Mouse (Mus musculus) testis, adult 2 months (tissue): ENCODE measurements around the gene Washc2. TPM values are rescaled to one million over a fixed set of nuclear protein-coding genes. Genes with fewer than 3 reads are reported as not detected.
"Not testable (repeated sequence)": the region's sequence is repeated elsewhere in the genome, so short reads cannot be mapped to it uniquely, and the experiment has no call there.

ENCODE experiments used
- H3K27ac ChIP-seq: fragments of 200-500 bp; 2 replicates; pipeline ENCODE4 v1.5.1; 2012; ENCODE audit warnings: low read depth, low read length; ENCODE audit not compliant: control insufficient read depth, insufficient read depth
- H3K27me3 ChIP-seq: fragments of 200-500 bp; 2 replicates; pipeline ENCODE4 v1.6.1; 2012; ENCODE audit warnings: mild to moderate bottlenecking, low read length, moderate library complexity; ENCODE audit not compliant: control insufficient read depth, insufficient read depth
- H3K36me3 ChIP-seq: fragments of 200-500 bp; 2 replicates; pipeline ENCODE4 v1.6.1; 2012; ENCODE audit warnings: mild to moderate bottlenecking, low read length; ENCODE audit not compliant: control insufficient read depth, insufficient read depth
- H3K4me1 ChIP-seq: fragments of 200-500 bp; 2 replicates; pipeline ENCODE4 v1.6.1; 2012; ENCODE audit warnings: low read length; ENCODE audit not compliant: control insufficient read depth, insufficient read depth
- H3K4me3 ChIP-seq: fragments of 200-500 bp; 2 replicates; pipeline ENCODE4 v1.5.1; 2012; ENCODE audit warnings: low read depth, mild to moderate bottlenecking, low read length, moderate library complexity, mixed read lengths; ENCODE audit not compliant: control insufficient read depth
- CTCF ChIP-seq: fragments of 200-500 bp; IDR thresholded peaks from 2 replicates; pipeline ENCODE4 v1.5.1; 2012; ENCODE audit warnings: low read depth, mild to moderate bottlenecking, inconsistent platforms, low read length, moderate library complexity; ENCODE audit not compliant: control insufficient read depth, insufficient read depth, insufficient replicate concordance
- POLR2A ChIP-seq: fragments of 200-500 bp; IDR thresholded peaks from 2 replicates; pipeline ENCODE4 v1.6.1; 2012; ENCODE audit warnings: low read depth, mild to moderate bottlenecking, inconsistent platforms, low read length, moderate library complexity; ENCODE audit not compliant: control insufficient read depth
- polyA plus RNA-seq: library from polyadenylated mRNA; depleted of rRNA; stranded (reverse); fragments of >200 nt; gene quantifications from 2 replicates; pipeline ENCODE4 v1.2.3, GENCODE M21; 2012; rRNA removed

Washc2 gene
- 11.3 and 12.0 TPM in 2 replicates for polyA plus RNA-seq

DNA sequence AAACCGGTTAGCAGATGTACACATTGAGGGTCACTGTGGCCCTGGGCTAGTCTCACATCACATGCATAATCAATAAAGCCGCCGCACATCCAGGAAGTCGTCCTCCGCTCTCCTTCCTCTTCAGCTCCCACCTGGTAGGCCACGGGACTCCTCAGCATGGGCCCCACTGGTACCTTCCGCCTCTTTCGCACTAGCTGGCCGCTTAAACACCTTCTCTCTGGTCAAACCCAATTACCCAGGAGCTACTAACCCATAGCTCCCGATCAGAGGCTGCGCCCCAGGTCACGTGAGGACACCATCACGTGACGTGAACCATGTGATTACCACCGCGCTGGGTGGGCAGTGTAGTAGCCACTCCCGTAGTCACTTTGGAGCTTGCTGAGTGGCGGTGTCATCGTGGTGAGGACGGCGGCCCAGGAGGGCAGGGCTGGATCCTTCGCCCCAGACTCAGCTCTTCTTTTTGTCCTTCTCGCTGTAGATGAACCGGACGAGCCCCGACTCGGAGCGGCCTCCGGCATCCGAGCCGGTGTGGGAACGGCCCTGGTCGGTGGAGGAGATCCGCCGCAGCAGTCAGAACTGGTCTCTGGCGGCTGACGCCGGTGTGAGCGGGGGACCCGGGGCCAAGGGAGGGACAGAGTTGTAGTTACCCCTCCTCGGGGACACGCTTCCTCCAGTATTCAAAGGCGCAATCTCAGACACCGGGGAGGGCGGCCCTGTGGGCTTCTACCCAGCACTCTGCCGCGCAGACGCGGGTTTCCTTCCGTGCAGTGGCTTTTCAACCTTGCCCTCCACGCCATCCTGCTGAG lies at the start of gene Washc2:
Gene Washc2 (plus strand): TSS at position 310 of the 806 bp plus-strand sequence.
- peak within 1 kb of the TSS; percentile 81 for H3K27ac ChIP-seq
- no peaks in the 10 kb centered on the region for H3K27me3 ChIP-seq
- peak within 1 kb of the TSS; percentile 83 for H3K4me3 ChIP-seq
- H3K36me3 ChIP-seq: no peaks in the 10 kb centered on the region
- peaks cover 5% of the 10 kb centered on the region; the same call in 1 of the 2 replicates for H3K4me1 ChIP-seq
- TF ChIP-seq CTCF (0 out of 2 replicates have a peak, but pooled peaks have one; percentile 5), POLR2A (peak; percentile 94)

DNA sequence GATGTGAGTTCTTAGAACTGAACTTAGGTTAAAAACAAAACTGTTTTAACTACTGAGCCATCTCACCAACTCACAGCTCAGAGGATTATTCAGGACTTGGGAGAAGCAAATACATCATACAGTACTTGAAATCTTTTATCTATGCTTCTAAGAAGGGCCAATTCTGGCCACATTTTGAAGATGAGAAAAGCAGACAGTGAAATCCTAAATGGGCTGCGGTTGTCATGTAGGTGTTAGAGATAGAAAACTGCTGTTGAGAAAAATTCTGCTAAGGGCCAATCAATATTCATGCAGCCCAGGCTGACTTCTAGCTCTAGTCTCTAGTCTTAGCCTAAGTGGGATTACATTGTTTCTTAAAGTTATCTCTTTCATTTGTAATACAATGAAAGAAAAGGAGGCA lies 41.5 kb upstream of the Washc2 start:
- Histone ChIP-seq H3K27me3 (no peaks in the 10 kb centered on the region), H3K4me1 (no peaks in the 10 kb centered on the region), H3K4me3 (no peak overlapping the region), H3K36me3 (no peaks in the 10 kb centered on the region; the same call in 1 of the 2 replicates), H3K27ac (no peak overlapping the region)
- TF ChIP-seq POLR2A (no peak), CTCF (no peak)

DNA sequence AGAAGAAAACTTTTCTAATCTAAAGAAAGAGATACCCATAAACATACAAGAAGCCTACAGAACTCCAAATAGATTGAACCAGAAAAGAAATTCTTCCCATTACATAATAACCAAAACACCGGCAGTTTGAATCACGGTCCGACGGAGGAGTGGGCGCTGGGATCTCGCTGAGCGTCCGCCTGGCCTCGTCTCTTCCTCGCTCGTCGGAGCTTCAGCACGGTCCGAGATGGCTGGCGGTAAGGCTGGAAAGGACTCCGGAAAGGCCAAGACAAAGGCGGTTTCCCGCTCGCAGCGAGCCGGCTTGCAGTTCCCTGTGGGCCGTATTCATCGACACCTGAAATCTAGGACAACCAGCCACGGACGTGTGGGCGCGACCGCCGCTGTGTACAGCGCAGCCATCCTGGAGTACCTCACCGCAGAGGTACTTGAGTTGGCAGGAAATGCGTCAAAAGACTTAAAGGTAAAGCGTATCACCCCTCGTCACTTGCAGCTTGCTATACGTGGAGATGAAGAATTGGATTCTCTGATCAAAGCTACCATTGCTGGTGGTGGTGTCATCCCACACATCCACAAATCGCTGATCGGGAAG lies 34.2 kb upstream of the Washc2 start:
- H3K36me3 ChIP-seq, H3K27ac ChIP-seq, H3K27me3 ChIP-seq, H3K4me1 ChIP-seq, H3K4me3 ChIP-seq: not testable (repeated sequence)

DNA sequence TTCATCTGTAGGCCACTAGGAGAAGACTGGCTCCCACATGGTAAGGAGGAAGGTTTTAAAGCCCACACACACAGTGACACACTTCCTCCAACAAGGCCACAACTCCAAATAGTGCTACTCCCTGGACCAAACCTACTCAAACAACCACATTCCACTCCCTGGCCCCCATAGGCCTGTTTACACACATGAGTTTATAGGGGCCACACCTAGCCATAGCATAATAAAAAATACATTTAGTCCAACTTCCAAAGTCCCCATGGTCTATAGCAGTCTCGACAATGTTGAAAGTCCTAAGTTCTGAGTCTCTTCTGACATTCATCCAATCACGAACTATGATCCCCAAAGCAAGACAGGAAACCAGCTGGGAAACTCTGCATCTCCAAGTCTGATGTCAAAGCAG lies 29.5 kb upstream of the Washc2 start:
- no peaks in the 10 kb centered on the region for H3K4me1 ChIP-seq
- TF ChIP-seq POLR2A: no peak
- TF ChIP-seq CTCF: no peak

DNA sequence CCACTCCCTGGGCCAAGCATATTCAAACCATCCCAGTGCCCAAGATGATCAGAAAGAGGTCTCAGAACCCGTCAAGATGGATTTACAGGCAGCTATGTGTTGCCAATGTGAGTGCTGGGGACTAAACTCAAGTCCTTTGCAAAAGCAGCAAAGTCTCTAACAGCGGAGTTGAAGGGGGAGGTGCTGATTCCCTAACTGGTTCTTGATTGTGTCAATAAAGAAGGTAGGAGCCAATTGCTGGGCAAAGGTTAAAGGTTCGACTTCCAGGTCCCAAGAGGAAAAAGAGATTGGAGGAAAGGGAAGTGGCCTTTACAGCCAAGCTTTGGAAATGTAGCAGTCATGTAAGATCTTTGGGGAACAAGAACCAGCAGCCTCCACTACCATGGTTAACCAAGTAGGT lies 27.1 kb upstream of the Washc2 start:
- Histone ChIP-seq H3K4me1 (no peaks in the 10 kb centered on the region), H3K4me3 (no peak overlapping the region), H3K27me3 (no peaks in the 10 kb centered on the region), H3K27ac (no peak overlapping the region), H3K36me3 (peaks cover 1% of the 10 kb centered on the region)
- TF ChIP-seq CTCF (no peak), POLR2A (no peak)

More for the DNA sequence above, 29.5 kb upstream of the Washc2 start:
- Histone ChIP-seq H3K27me3 (no peaks in the 10 kb centered on the region), H3K4me3 (no peak overlapping the region), H3K36me3 (peaks cover 1% of the 10 kb centered on the region), H3K27ac (no peak overlapping the region)

DNA sequence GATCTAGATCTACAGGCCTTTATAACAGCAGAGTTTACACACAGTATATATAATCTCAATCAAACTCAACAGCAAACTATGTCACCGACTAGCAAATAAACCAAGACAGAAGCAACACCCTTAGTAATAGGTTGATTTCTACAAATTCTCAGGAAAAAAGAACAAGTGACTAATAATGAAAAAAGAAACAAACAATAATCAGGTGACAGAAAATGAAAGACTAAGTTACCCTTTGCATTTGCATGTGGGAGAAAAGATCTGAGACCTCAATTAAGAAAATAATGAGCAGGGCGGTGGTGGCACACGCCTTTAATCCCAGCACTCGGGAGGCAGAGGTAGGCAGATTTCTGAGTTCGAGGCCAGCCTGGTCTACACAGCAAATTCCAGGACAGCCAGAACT lies 24.3 kb upstream of the Washc2 start:
- Histone ChIP-seq H3K4me1 (no peaks in the 10 kb centered on the region), H3K27ac (no peak overlapping the region), H3K36me3 (peaks cover 1% of the 10 kb centered on the region; the same call in 1 of the 2 replicates), H3K27me3 (no peaks in the 10 kb centered on the region), H3K4me3 (no peak overlapping the region)
- TF ChIP-seq POLR2A (no peak), CTCF (no peak)

DNA sequence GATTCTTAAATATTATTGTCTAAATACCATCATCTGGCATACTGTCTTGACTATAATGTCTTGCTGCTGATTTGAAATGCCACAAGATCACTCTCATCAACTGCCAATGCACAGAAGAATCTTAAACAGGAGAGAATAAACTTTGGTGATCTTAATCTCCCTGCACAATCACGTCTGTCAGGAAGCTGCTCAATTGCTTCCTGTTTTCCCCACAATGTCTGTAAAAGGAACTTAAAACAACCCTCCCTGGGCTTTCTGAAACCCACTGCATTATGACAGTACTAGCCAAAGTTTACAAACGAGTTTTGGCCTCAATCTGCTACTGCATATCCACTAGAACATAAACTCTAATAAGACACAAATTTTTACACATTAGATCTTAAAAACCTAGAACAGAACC lies 21.4 kb upstream of the Washc2 start:
- Histone ChIP-seq H3K27me3 (no peaks in the 10 kb centered on the region), H3K4me1 (no peaks in the 10 kb centered on the region), H3K27ac (no peak overlapping the region), H3K4me3 (no peak overlapping the region), H3K36me3 (peaks cover 1% of the 10 kb centered on the region; the same call in 1 of the 2 replicates)
- TF ChIP-seq CTCF: no peak
- TF ChIP-seq POLR2A: no peak

DNA sequence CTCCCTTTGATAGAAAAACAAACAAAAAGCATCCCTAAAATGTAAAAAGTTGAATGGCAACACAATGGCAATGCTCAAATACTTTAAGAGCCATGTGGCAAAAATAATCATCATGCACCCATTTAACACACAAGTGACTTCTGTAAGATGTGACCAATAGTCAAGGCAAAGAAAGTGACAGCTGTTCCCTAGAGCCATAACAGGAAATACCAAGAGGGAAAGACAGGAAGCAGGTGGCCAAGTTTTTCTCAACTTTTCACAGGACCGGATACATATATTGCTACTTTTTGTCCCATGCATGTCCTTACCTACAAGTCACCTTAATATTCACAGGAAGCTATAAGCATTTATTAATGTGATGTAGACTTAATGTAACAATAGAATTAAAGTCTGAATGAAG lies 18.4 kb upstream of the Washc2 start:
- H3K36me3 ChIP-seq: no peaks in the 10 kb centered on the region
- no peak for TF ChIP-seq POLR2A
- no peak for TF ChIP-seq CTCF

More for the DNA sequence above, 18.4 kb upstream of the Washc2 start:
- Histone ChIP-seq H3K27me3 (no peaks in the 10 kb centered on the region), H3K4me1 (peaks cover 4% of the 10 kb centered on the region), H3K27ac (no peak overlapping the region), H3K4me3 (no peak overlapping the region)
